Mouse (Mus musculus) intestine, embryonic 15.5 days (tissue): ENCODE measurements around the gene Hspa1b. TPM values are rescaled to one million over a fixed set of nuclear protein-coding genes. Genes with fewer than 3 reads are reported as not detected.
"Not testable (repeated sequence)": the region's sequence is repeated elsewhere in the genome, so short reads cannot be mapped to it uniquely, and the experiment has no call there.

Source experiments
- ATAC-seq: fragments of 200-750 bp; cut with Nextera tagmentation; 2 replicates; pipeline ENCODE4 v1.8.0; 2017; ENCODE audit warnings: moderate TSS enrichment, moderate library complexity
- H3K27ac ChIP-seq: fragments of 300-500 bp; sonication (generic); 2 replicates; pipeline ENCODE4 v1.5.1; 2015; ENCODE audit warnings: mild to moderate bottlenecking, inconsistent platforms
- H3K27me3 ChIP-seq: fragments of 300-500 bp; sonication (generic); replicated peaks from 2 replicates; pipeline ENCODE4 v1.6.1; 2015; ENCODE audit warnings: inconsistent platforms
- H3K36me3 ChIP-seq: fragments of 300-500 bp; sonication (generic); 2 replicates; pipeline ENCODE4 v1.6.1; 2015; ENCODE audit warnings: inconsistent platforms
- H3K4me1 ChIP-seq: fragments of 300-500 bp; sonication (generic); replicated peaks from 2 replicates; pipeline ENCODE4 v1.6.1; 2015; ENCODE audit warnings: inconsistent platforms
- H3K4me2 ChIP-seq: fragments of 300-500 bp; sonication (generic); replicated peaks from 2 replicates; pipeline ENCODE4 v1.6.1; 2015; ENCODE audit warnings: mild to moderate bottlenecking, inconsistent platforms
- H3K4me3 ChIP-seq: fragments of 300-500 bp; sonication (generic); replicated peaks from 2 replicates; pipeline ENCODE4 v1.5.1; 2015; ENCODE audit warnings: inconsistent platforms
- H3K9ac ChIP-seq: fragments of 300-500 bp; sonication (generic); 2 replicates; pipeline ENCODE4 v1.6.1; 2015; ENCODE audit warnings: inconsistent platforms
- H3K9me3 ChIP-seq: fragments of 300-500 bp; sonication (generic); 2 replicates; pipeline ENCODE4 v1.6.1; 2016; ENCODE audit warnings: inconsistent platforms
- WGBS: fragments of 180-500 bp; shearing (Covaris S2); methylation state at CpG from one replicate; pipeline ENCODE4 v1.1.7; 2015; 5-methylcytosine and 5-hydroxymethylcytosine counted together
- polyA plus RNA-seq: library from polyadenylated mRNA; unstranded; fragments of >200 nt; fragmentation: Nextera tagmentation; extraction: Ambion mirVana; gene quantifications from 2 replicates; pipeline ENCODE4 v1.2.1, GENCODE M21; 2015

Gene Hspa1b
- polyA plus RNA-seq, 1 experiment from 2014 or later: 0.43 TPM

DNA sequence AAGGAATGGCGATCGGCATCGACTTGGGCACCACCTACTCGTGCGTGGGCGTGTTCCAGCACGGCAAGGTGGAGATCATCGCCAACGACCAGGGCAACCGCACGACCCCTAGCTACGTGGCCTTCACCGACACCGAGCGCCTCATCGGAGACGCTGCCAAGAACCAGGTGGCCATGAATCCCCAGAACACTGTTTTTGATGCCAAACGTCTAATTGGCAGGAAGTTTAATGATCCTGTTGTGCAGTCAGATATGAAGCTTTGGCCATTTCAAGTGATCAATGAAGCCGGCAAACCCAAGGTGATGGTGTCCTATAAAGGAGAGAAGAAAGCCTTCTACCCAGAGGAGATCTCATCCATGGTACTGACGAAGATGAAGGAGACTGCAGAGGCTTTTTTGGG, 18.0 kb upstream of the Hspa1b start:
- no peaks in the 10 kb centered on the region for H3K36me3 ChIP-seq
- no peak overlapping the region for H3K4me3 ChIP-seq
- H3K27me3 ChIP-seq: no peaks in the 10 kb centered on the region
- no peaks in the 10 kb centered on the region for H3K9me3 ChIP-seq
- no peak overlapping the region for H3K9ac ChIP-seq
- no peak overlapping the region for H3K27ac ChIP-seq
- 93% methylated on average over 20 of the region's 20 CpGs for WGBS
- peaks cover 11% of the 10 kb centered on the region for H3K4me1 ChIP-seq
- ATAC-seq: no peak
- no peak overlapping the region for H3K4me2 ChIP-seq

DNA sequence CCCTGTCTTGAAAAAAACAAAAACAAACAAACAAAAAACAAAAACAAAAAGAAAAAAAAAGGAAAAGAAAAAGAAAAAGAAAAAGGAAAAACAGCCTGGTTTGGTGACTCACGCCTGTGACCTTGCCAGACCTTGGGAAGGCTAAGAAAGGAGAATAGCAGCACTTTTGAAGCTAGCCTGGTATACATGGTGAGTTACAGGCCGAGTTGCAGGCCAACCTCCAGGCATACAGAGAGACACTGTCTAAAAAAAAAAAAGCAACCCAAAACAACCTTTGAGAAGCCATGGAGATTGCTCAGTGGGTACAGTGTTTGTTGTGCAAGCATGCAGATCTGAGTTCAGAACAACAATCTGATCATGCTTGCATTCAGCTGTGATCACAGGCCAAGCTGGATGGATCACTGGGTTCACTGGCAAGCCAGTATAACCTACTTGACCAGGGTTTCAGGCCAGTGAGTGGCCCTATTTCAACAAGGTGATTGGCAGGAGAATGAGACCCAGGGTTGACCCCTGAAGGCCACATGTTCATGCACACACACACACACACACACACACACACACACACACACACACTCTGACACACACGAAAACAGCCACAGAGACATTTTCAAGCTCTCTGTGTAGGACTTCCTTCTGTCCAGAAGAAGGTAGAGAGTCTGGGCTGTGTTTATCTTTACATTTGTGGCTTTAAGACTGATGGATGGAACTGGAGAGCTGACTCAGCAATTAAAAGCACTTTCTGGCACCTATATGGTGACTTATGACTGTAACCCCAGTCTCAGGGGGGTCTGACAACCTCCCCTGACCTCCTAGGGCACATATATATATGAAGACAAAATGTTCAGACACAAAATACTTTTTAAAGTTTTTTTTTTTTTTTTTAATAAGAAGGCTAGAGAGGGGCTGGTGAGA, 16.8 kb upstream of the Hspa1b start:
- ATAC-seq: no peak
- no peak overlapping the region for H3K9ac ChIP-seq
- no peaks in the 10 kb centered on the region for H3K9me3 ChIP-seq
- H3K36me3 ChIP-seq: no peaks in the 10 kb centered on the region
- H3K4me1 ChIP-seq: peaks cover 11% of the 10 kb centered on the region
- no peak overlapping the region for H3K4me2 ChIP-seq
- H3K27me3 ChIP-seq: no peaks in the 10 kb centered on the region
- H3K27ac ChIP-seq: no peak overlapping the region
- 72% methylated on average over 3 of the region's 3 CpGs for WGBS
- no peak overlapping the region for H3K4me3 ChIP-seq

- not testable (repeated sequence) for H3K27ac ChIP-seq, H3K4me1 ChIP-seq, H3K36me3 ChIP-seq, H3K9me3 ChIP-seq, H3K9ac ChIP-seq
- WGBS: under 1% methylated on average over 32 of the region's 33 CpGs
- peak; percentile 98 for ATAC-seq
- Histone ChIP-seq H3K4me2 (peak within 1 kb of the TSS; percentile 77), H3K4me3 (peak within 1 kb of the TSS; percentile 34), H3K27me3 (peaks cover 21% of the 10 kb centered on the region)
Observed at GRCm38 (mm10) chr17:34972069-34972749, 13.2 kb upstream of the Hspa1b start, which contains the start of the genes Hspa1a and Hspa1l. Hspa1a (minus strand) TSS chr17:34972156. Hspa1l (plus strand) TSS chr17:34972703.

DNA sequence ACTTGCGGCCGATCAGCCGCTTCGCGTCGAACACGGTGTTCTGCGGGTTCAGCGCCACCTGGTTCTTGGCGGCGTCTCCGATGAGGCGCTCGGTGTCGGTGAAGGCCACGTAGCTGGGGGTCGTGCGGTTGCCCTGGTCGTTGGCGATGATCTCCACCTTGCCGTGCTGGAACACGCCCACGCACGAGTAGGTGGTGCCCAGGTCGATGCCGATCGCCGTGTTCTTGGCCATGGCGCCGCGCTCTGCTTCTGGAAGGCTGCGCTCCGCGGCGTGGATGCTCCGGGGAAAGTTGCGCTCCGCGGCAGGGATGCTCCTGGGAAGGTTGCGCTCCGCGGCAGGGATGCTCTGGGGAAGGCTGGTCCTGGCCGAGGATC, 12.6 kb upstream of the Hspa1b start:
- WGBS: under 1% methylated on average over 32 of the region's 43 CpGs
- H3K9ac ChIP-seq, H3K36me3 ChIP-seq, H3K4me1 ChIP-seq, H3K9me3 ChIP-seq, H3K27ac ChIP-seq: not testable (repeated sequence)
- peak; percentile 68 for ATAC-seq
- peaks cover 21% of the 10 kb centered on the region for H3K27me3 ChIP-seq
- peak overlapping the region; percentile 34 for H3K4me3 ChIP-seq
- peak overlapping the region; percentile 77 for H3K4me2 ChIP-seq

- ATAC-seq, H3K36me3 ChIP-seq, H3K4me2 ChIP-seq, H3K9ac ChIP-seq, H3K27ac ChIP-seq, H3K9me3 ChIP-seq, H3K4me1 ChIP-seq, H3K4me3 ChIP-seq: not testable (repeated sequence)
- H3K27me3 ChIP-seq: peaks cover 21% of the 10 kb centered on the region
- WGBS: 37% methylated on average over 24 of the region's 37 CpGs
Observed at GRCm38 (mm10) chr17:34970850-34971249, 11.8 kb upstream of the Hspa1b start.

- H3K4me2 ChIP-seq, H3K4me1 ChIP-seq, H3K4me3 ChIP-seq, H3K36me3 ChIP-seq, ATAC-seq, H3K9me3 ChIP-seq, H3K9ac ChIP-seq, H3K27ac ChIP-seq: not testable (repeated sequence)
- H3K27me3 ChIP-seq: peaks cover 21% of the 10 kb centered on the region
- WGBS: 53% methylated on average over 6 of the region's 11 CpGs
Observed at GRCm38 (mm10) chr17:34969822-34970221, 10.8 kb upstream of the Hspa1b start, which contains the start of gene Gm20481. Gm20481 (plus strand) TSS chr17:34969912.

DNA sequence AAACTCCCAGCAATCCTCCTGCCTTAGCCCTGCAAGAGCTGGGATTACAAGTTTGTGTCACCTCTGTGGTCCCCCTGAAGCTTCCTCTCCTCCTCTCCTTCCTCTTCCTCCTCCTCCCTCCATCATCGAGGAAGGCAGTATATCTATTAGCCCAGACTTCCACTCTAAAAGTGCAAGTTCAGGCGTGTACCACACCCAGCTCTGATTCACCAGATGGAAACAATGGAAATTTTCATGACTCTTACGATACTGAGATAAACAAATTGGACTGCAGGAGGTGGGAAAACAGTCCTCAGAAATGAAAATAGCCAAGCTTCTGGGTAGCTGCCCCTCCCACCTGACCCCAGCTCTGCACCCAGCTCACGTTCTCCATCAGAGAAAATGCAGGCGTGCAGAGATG, 6.6 kb upstream of the Hspa1b start:
- no peak for ATAC-seq
- H3K9me3 ChIP-seq: no peaks in the 10 kb centered on the region
- no peak overlapping the region for H3K9ac ChIP-seq
- 63% methylated on average over 5 of the region's 5 CpGs for WGBS
- H3K27ac ChIP-seq: no peak overlapping the region
- H3K4me2 ChIP-seq: no peak overlapping the region
- no peak overlapping the region for H3K4me3 ChIP-seq
- H3K4me1 ChIP-seq: 0 out of 2 replicates have a peak, but pooled peaks cover 3% of the 10 kb centered on the region
- no peaks in the 10 kb centered on the region for H3K36me3 ChIP-seq
- H3K27me3 ChIP-seq: peaks cover 21% of the 10 kb centered on the region

DNA sequence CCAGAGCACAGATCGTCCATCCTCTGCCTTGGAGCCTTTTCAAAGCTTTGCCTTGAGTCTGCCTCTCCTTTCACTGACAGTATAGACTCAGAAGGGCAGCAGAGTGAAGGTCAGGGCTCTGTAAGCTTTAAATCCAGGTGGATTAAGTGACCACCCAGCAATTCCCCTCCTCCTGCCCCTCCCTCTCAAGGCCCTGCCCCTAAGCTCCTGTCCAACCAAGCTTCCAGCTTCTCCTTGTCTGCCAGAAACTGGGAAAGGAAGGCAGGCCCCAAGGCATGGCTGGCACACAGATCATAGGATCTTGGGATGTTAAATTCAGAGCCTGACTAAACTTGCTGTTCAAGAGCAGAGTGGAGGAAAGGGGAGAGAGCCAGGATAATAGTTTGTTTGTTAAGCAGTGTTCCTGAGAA, 5.6 kb upstream of the Hspa1b start:
- Histone ChIP-seq H3K9ac (no peak overlapping the region), H3K27me3 (peaks cover 18% of the 10 kb centered on the region), H3K4me2 (no peak overlapping the region), H3K9me3 (no peaks in the 10 kb centered on the region), H3K4me3 (no peak overlapping the region), H3K4me1 (peaks cover 7% of the 10 kb centered on the region; the same call in 1 of the 2 replicates), H3K36me3 (no peaks in the 10 kb centered on the region), H3K27ac (no peak overlapping the region)
- 21% methylated on average over 1 of the region's 1 CpGs for WGBS
- no peak for ATAC-seq

DNA sequence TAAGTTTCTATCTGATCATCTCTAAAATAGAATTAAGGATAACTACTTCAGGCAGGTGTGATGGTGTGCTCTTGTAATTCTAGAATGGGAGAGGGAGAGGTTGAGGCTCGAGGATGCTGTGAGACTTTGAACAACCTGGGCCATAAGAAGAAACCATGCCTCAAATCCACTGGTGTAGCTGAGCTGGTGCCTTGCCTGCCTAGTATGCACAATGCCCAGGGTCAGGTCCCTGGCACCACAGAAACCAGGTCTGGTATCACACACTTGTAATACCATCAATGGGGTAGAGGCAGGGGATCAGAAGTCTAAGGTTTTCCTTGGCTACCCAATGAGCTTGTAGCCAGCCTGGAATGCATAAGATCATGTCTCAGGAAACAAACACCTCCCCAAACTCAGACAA, 3.8 kb upstream of the Hspa1b start:
- H3K4me2 ChIP-seq: no peak overlapping the region
- no peaks in the 10 kb centered on the region for H3K36me3 ChIP-seq
- no peaks in the 10 kb centered on the region for H3K9me3 ChIP-seq
- no peak overlapping the region for H3K27ac ChIP-seq
- no peak for ATAC-seq
- H3K4me1 ChIP-seq: peaks cover 7% of the 10 kb centered on the region; the same call in 1 of the 2 replicates
- H3K27me3 ChIP-seq: peaks cover 4% of the 10 kb centered on the region
- H3K4me3 ChIP-seq: no peak overlapping the region
- 63% methylated on average over 1 of the region's 1 CpGs for WGBS
- no peak overlapping the region for H3K9ac ChIP-seq

DNA sequence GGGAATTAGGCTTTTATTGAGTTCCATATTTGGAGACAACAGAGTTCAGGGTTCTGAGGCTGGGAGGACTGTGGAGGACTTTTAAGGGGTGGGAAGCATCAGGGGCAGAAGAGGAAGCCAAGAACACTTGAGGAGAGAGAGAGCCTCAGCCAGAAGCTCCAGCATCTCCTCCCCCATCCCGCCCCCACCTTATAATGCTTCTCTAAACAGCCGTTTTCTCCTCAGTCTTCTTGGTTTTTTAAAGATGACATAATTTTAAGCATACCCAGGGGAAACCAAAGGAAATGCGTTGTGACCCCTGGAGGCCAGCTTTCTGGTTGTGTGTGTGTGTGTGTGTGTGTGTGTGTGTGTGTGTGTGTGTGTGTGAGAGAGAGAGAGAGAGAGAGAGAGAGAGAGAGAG, 3.1 kb upstream of the Hspa1b start:
- Histone ChIP-seq H3K9ac (no peak overlapping the region), H3K4me3 (no peak overlapping the region), H3K36me3 (no peaks in the 10 kb centered on the region), H3K27me3 (no peaks in the 10 kb centered on the region), H3K4me1 (peaks cover 7% of the 10 kb centered on the region; the same call in 1 of the 2 replicates), H3K27ac (no peak overlapping the region), H3K9me3 (no peaks in the 10 kb centered on the region), H3K4me2 (no peak overlapping the region)
- ATAC-seq: no peak
- 34% methylated on average over 3 of the region's 3 CpGs for WGBS

- no peaks in the 10 kb centered on the region for H3K9me3 ChIP-seq
- H3K4me3 ChIP-seq: no peak overlapping the region
- H3K4me2 ChIP-seq: no peak overlapping the region
- peaks cover 7% of the 10 kb centered on the region; the same call in 1 of the 2 replicates for H3K4me1 ChIP-seq
- H3K36me3 ChIP-seq: no peaks in the 10 kb centered on the region
- no peak overlapping the region for H3K9ac ChIP-seq
- H3K27me3 ChIP-seq: no peaks in the 10 kb centered on the region
- ATAC-seq: no peak
- no peak overlapping the region for H3K27ac ChIP-seq
Observed at GRCm38 (mm10) chr17:34960702-34961493, 1.9 kb upstream of the Hspa1b start.
